Mouse (Mus musculus) bone marrow macrophage, adult 2 months (primary cell): Measurements from ENCODE around the gene Slc4a7.

Source experiments
- CTCF ChIP-seq: IDR thresholded peaks from 2 replicates; pipeline ENCODE4 v1.5.1; 2012; ENCODE audit warnings: low read depth, mild to moderate bottlenecking, low read length, moderate library complexity
- POLR2A ChIP-seq: IDR thresholded peaks from 2 replicates; pipeline ENCODE4 v1.6.1; 2012; ENCODE audit warnings: mild to moderate bottlenecking, low read depth, low read length, borderline replicate concordance

DNA sequence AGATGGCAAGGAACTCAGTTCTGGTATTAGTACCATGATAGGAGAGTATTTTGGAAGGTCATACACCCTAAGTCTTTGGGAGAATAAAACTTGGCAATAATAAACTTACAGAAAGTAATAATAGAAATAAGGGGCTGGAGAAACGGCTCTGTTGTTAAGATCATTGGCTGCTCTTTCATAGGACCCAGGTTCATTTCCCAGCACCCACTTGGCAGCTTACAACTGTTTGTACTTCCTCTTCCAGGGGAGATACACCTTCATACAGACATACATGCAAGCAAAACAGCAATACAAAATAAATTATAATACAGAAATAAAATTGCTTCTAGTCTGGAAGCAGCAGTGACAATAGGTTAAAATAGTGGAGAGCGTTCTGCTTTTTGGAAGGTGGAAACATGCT lies 2.6 kb downstream of the Slc4a7 start:
- TF ChIP-seq POLR2A (no peak), CTCF (no peak)
